Mouse (Mus musculus) intestine, embryonic 14.5 days (tissue): ENCODE data around the gene Ctla2a. TPM values are rescaled to one million over a fixed set of nuclear protein-coding genes. Genes with fewer than 3 reads are reported as not detected.
"Not testable (repeated sequence)": the region's sequence is repeated elsewhere in the genome, so short reads cannot be mapped to it uniquely, and the experiment has no call there.

Experiments used
- ATAC-seq: fragments of 200-750 bp; cut with Nextera tagmentation; replicated peaks from 2 replicates; pipeline ENCODE4 v1.8.0; 2017; ENCODE audit warnings: low read depth, moderate number of reproducible peaks, moderate TSS enrichment, moderate library complexity; ENCODE audit not compliant: low FRiP score, low TSS enrichment
- DNase-seq: peaks from one replicate; pipeline ENCODE4 v3.0.0-alpha.2; 2018; ENCODE audit warnings: low spot score
- H3K27ac ChIP-seq: fragments of 300-500 bp; sonication (generic); 2 replicates; pipeline ENCODE4 v1.5.1; 2014; ENCODE audit warnings: low read depth, mild to moderate bottlenecking, control low read depth
- H3K27me3 ChIP-seq: fragments of 300-500 bp; sonication (generic); replicated peaks from 2 replicates; pipeline ENCODE4 v1.6.1; 2014; ENCODE audit warnings: low read length, control low read depth; ENCODE audit not compliant: control insufficient read depth, insufficient read depth
- H3K36me3 ChIP-seq: fragments of 300-500 bp; sonication (generic); 2 replicates; pipeline ENCODE4 v1.6.1; 2014; ENCODE audit warnings: low read length, control low read depth; ENCODE audit not compliant: control insufficient read depth, insufficient read depth
- H3K4me1 ChIP-seq: fragments of 300-500 bp; sonication (generic); replicated peaks from 2 replicates; pipeline ENCODE4 v1.6.1; 2014; ENCODE audit warnings: low read length, control low read depth, mixed read lengths; ENCODE audit not compliant: control insufficient read depth, insufficient read depth
- H3K4me2 ChIP-seq: fragments of 300-500 bp; sonication (generic); 2 replicates; pipeline ENCODE4 v1.6.1; 2014; ENCODE audit warnings: low read length
- H3K4me3 ChIP-seq: fragments of 300-500 bp; sonication (generic); 2 replicates; pipeline ENCODE4 v1.5.1; 2014; ENCODE audit warnings: low read depth, low read length, control low read depth, mixed read lengths
- H3K9ac ChIP-seq: fragments of 300-500 bp; sonication (generic); 2 replicates; pipeline ENCODE4 v1.6.1; 2014; ENCODE audit warnings: mild to moderate bottlenecking, low read length
- H3K9me3 ChIP-seq: fragments of 300-500 bp; sonication (generic); 2 replicates; pipeline ENCODE4 v1.6.1; 2016; ENCODE audit warnings: low read length, control low read depth; ENCODE audit not compliant: control insufficient read depth
- WGBS: fragments of 180-500 bp; shearing (Covaris S2); extraction: QIAGEN DNeasy Blood & Tissue Kit; methylation state at CpG from one replicate; pipeline ENCODE4 v1.1.7; 2014; 5-methylcytosine and 5-hydroxymethylcytosine counted together
- polyA plus RNA-seq: library from polyadenylated mRNA; unstranded; fragments of >200 nt; fragmentation: Nextera tagmentation; extraction: Ambion mirVana; gene quantifications from 2 replicates; pipeline ENCODE4 v1.2.1, GENCODE M21; 2014

Gene Ctla2a
- 25.3 and 29.5 TPM in 2 replicates for polyA plus RNA-seq

- H3K4me2 ChIP-seq: no peak within 1 kb of the TSS
- ATAC-seq (no peak), DNase-seq (no peak)
- H3K4me1 ChIP-seq: no peaks in the 10 kb centered on the region
- no peak within 1 kb of the TSS for H3K4me3 ChIP-seq
- no peak within 1 kb of the TSS for H3K27ac ChIP-seq
- WGBS: 60% methylated on average over 5 of the region's 5 CpGs
- H3K9ac ChIP-seq: no peak within 1 kb of the TSS
- H3K9me3 ChIP-seq: no peaks in the 10 kb centered on the region
- H3K36me3 ChIP-seq: no peaks in the 10 kb centered on the region
- no peaks in the 10 kb centered on the region for H3K27me3 ChIP-seq
Observed at GRCm38 (mm10) chr13:60936500-60936901, at the start of gene Ctla2a, which contains the start of gene Gm49391. Ctla2a (minus strand) TSS chr13:60936625. Gm49391 (minus strand) TSS chr13:60936571.

DNA sequence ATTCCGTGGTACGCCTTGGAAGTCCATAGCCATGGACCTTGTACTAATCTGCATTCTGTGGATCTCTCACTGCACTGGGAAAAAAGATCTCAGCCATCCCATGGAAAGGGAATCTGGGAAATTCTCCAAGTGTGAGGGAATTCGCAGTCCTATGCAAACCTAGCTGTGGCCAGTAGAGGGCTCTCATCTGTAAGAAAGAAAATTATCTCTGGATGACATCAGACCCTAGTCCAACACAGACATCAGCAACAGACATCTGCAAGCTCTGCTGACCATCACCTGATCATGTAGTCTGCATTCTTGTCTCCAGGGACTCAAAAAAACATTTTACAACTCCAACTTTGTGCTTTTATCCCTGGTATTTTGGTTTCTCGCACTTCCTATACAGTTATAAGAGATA is 35.9 kb upstream of the Ctla2a start:
- H3K4me2 ChIP-seq, ATAC-seq, H3K9ac ChIP-seq, H3K4me3 ChIP-seq, H3K27me3 ChIP-seq, DNase-seq, H3K36me3 ChIP-seq, H3K9me3 ChIP-seq, H3K4me1 ChIP-seq, H3K27ac ChIP-seq: not testable (repeated sequence)
- WGBS: 70% methylated on average over 4 of the region's 4 CpGs

DNA sequence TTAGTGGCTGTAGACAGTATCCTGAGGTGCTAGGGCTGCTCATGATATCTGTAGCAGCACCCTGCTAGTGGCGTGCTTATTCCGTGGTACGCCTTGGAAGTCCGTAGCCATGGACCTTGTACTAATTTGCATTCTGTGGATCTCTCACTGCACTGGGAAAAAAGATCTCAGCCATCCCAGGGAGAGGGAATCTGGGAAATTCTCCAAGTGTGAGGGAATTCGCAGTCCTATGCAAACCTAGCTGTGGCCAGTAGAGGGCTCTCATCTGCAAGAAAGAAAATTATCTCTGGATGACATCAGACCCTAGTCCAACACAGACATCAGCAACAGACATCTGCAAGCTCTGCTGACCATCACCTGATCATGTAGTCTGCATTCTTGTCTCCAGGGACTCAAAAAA is 27.6 kb upstream of the Ctla2a start:
- H3K4me3 ChIP-seq, H3K4me1 ChIP-seq, H3K27ac ChIP-seq, H3K27me3 ChIP-seq, H3K4me2 ChIP-seq, H3K9ac ChIP-seq, H3K9me3 ChIP-seq, ATAC-seq, H3K36me3 ChIP-seq, DNase-seq: not testable (repeated sequence)
- WGBS: 33% methylated on average over 4 of the region's 5 CpGs

- H3K36me3 ChIP-seq: no peaks in the 10 kb centered on the region
- H3K9me3 ChIP-seq: no peaks in the 10 kb centered on the region
- 66% methylated on average over 5 of the region's 5 CpGs for WGBS
- no peak for DNase-seq
- no peaks in the 10 kb centered on the region for H3K27me3 ChIP-seq
- H3K4me2 ChIP-seq: no peak overlapping the region
- H3K4me1 ChIP-seq: no peaks in the 10 kb centered on the region
- no peak overlapping the region for H3K4me3 ChIP-seq
- H3K27ac ChIP-seq: no peak overlapping the region
- ATAC-seq: no peak
- no peak overlapping the region for H3K9ac ChIP-seq
Observed at GRCm38 (mm10) chr13:60961706-60962105, 25.3 kb upstream of the Ctla2a start.

GRCm38 (mm10) chr13:60941884-60942283 is 5.5 kb upstream of the Ctla2a start, which contains the start of gene Tpbpa:
Tpbpa (minus strand) TSS chr13:60941984.
- WGBS: 82% methylated on average over 3 of the region's 3 CpGs
- not testable (repeated sequence) for H3K36me3 ChIP-seq, H3K27me3 ChIP-seq, DNase-seq, ATAC-seq, H3K4me2 ChIP-seq, H3K27ac ChIP-seq, H3K4me3 ChIP-seq, H3K4me1 ChIP-seq, H3K9me3 ChIP-seq, H3K9ac ChIP-seq

DNA sequence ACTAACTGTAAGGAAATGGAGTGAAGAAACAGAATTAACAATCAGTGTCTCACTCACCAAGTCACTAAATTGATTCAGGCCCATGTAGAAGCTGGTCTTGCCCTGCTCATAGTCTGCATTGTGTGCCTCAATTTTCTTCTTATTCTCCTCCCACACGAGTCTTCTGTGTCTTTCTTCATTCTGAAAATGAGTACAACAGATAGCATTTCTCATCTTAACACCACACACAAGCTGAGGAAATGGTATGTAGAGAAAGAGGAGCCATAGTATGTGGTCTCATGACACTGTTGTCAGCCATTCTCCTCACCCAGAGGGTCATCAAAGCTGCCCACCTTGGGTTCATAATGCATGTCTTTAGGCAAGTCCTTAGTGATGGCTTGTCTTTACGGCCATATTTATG is 935 bp downstream of the Ctla2a start, which contains the start of gene Gm49393:
Gm49393 (minus strand) TSS at position 101 of the 400 bp plus-strand sequence.
- not testable (repeated sequence) for ATAC-seq, H3K4me1 ChIP-seq, H3K9me3 ChIP-seq, H3K36me3 ChIP-seq, H3K27ac ChIP-seq, H3K9ac ChIP-seq, H3K27me3 ChIP-seq, DNase-seq, H3K4me2 ChIP-seq, H3K4me3 ChIP-seq
- WGBS: 77% methylated on average over 2 of the region's 2 CpGs

GRCm38 (mm10) chr13:60904780-60905179 is 31.6 kb downstream of the Ctla2a start, which contains the start of gene Tpbpb:
Tpbpb (minus strand) TSS chr13:60904880.
- 83% methylated on average over 2 of the region's 2 CpGs for WGBS

GRCm38 (mm10) chr13:60897328-60897727 is 39.1 kb downstream of the Ctla2a start, which contains the start of gene Ctla2b:
Ctla2b (minus strand) TSS chr13:60897447.
- WGBS: 38% methylated on average over 3 of the region's 3 CpGs
- Histone ChIP-seq H3K4me2 (no peak within 1 kb of the TSS), H3K36me3 (no peaks in the 10 kb centered on the region), H3K9ac (no peak within 1 kb of the TSS), H3K9me3 (no peaks in the 10 kb centered on the region), H3K4me3 (no peak within 1 kb of the TSS), H3K27me3 (no peaks in the 10 kb centered on the region), H3K4me1 (no peaks in the 10 kb centered on the region), H3K27ac (no peak within 1 kb of the TSS)
- DNase-seq (no peak), ATAC-seq (no peak)

More at GRCm38 (mm10) chr13:60904780-60905179, 31.6 kb downstream of the Ctla2a start, which contains the start of gene Tpbpb:
- H3K9ac ChIP-seq, H3K4me1 ChIP-seq, H3K36me3 ChIP-seq, H3K4me3 ChIP-seq, H3K4me2 ChIP-seq, H3K9me3 ChIP-seq, DNase-seq, ATAC-seq, H3K27me3 ChIP-seq, H3K27ac ChIP-seq: not testable (repeated sequence)

GRCm38 (mm10) chr13:60896794-60897193 is 39.6 kb downstream of the Ctla2a start, which contains the start of gene Gm49392:
Gm49392 (minus strand) TSS chr13:60896894.
- H3K4me3 ChIP-seq, H3K4me2 ChIP-seq, H3K4me1 ChIP-seq, H3K9me3 ChIP-seq, ATAC-seq, H3K27me3 ChIP-seq, H3K9ac ChIP-seq, H3K27ac ChIP-seq, DNase-seq, H3K36me3 ChIP-seq: not testable (repeated sequence)
- 92% methylated on average over 6 of the region's 8 CpGs for WGBS
